Mouse (Mus musculus): ENCODE measurements at regions not wholly inside any gene's neighbourhood (a gene's known extent, or its start where the extent isn't known, plus 50 kb on each side); places are given as distances from the start of the nearest gene placed in this dataset.

DNA sequence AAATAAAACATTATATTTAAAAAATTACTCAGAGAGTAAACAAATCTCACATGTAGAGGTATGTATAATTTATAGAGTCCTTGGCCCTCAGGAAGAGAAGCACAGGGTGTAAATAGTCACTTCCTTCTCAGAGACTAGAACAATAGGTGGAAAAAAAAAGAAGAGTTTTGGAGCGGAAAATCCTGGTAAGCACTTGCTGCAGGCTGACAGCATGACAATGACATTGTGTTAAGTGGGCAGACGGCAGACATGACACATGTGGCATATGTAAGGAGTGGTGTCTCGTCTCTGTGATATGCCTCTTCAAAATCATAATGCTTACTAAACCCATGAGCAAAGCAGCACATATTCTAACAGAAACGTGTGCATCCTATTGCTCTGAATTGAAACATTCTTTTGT is 1126.7 kb downstream of the Car8 start:
- no peak for DNase-seq (ENCODE audit: low spot score)

DNA sequence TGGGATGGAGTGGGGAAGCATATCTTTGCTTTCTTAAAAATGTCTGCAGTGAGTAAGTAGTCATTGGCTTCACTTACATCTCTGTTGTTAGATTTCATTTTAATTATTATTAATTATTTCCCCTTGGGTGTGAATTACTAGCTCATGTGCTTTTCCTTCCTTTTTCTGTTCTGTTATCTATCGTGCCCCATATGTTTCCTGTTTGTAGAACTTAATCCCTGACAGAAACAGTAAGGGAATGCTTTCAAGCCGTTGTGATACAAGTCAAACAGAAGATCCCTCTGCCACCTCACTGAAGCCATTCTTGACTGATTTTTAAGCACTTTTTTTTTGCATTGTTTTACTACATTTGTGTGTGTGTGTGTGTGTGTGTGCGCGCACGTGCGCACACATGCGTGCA is 1145.9 kb downstream of the Car8 start:
- no peak for DNase-seq (ENCODE audit: low spot score)

DNA sequence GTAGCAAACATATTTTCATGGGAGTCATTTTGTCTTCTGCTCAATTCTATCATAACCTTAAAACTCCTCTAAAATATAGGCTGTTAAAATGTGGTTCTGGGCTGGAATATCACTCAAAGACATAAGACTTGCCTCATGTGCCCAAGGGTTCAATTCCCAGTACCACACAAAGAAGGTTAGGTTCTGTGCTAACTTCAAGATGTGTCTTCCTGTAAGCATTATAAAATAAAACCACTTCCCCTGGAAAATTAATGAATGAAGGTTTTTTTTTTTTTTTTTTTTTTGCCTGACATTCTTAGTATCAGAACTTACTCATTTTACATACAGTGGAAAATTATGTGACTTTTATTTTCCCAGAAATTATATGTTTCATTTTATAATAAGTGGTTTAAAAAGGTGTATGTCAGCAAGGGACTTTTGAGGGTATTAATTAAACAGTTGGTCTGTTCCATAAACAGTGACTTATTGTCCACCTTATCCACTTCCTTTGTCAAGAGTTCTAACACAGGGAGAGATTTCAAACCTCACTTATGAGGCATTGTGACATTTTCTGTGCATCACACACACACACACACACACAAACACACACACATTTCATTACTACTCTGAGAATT is 1147.5 kb downstream of the Car8 start:
- no peak for DNase-seq (ENCODE audit: low spot score)
